Mouse (Mus musculus) CH12.LX (cell line): ENCODE measurements around the gene Myzap.

Experiments used
- CTCF ChIP-seq, 2 experiments: IDR thresholded peaks in 1 of 2; conservative IDR thresholded peaks in 1 of 2; 2 replicates each; pipeline ENCODE4 v1.5.1; 2011 to 2012; ENCODE audit warnings: low read depth in 2 of 2, low read length in 2 of 2, improper control_type of control experiment in 1 of 2, inconsistent platforms in 1 of 2, mild to moderate bottlenecking in 1 of 2, moderate library complexity in 1 of 2
- MAX ChIP-seq: IDR thresholded peaks from 2 replicates; pipeline ENCODE4 v1.6.1; 2011; ENCODE audit warnings: low read length, improper control_type of control experiment
- MYC ChIP-seq: IDR thresholded peaks from 2 replicates; pipeline ENCODE4 v1.6.1; 2011; ENCODE audit warnings: low read depth, mild to moderate bottlenecking, improper control_type of control experiment, low read length
- NELFE ChIP-seq: IDR thresholded peaks from 2 replicates; pipeline ENCODE4 v1.6.1; 2011; ENCODE audit warnings: low read depth, low read length, improper control_type of control experiment
- TBP ChIP-seq: conservative IDR thresholded peaks from 2 replicates; pipeline ENCODE4 v1.6.1; 2011; ENCODE audit warnings: low read depth, low read length, improper control_type of control experiment
- ZMIZ1 ChIP-seq: IDR thresholded peaks from 2 replicates; pipeline ENCODE4 v1.6.1; 2012; ENCODE audit warnings: low read depth, mild to moderate bottlenecking, inconsistent platforms, low read length, improper control_type of control experiment

DNA sequence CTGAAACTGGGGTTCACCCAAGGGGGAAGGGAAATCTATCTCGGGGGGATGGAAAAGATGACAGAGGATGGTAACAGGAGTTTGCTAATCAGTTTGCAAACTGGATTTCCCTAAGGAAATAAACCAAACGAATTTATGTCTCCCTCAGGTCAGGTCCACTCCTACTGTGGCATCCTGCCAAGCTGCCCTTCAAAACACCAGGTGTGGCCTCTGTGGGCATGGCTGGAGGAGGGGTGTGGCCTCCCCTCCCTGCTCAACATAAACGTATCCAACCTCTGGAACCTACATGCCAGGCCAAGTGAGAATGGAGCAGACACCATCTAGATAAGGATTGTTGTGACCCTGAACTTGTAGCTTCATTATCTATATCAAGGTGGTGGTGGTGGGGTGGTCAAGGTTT is 5.8 kb downstream of the Myzap start:
- no peak for TF ChIP-seq NELFE
- TF ChIP-seq CTCF (conservative IDR thresholded peaks at IDR 0.05 in 1 of 2, IDR thresholded peaks at IDR 0.05 in 1 of 2; ENCODE audit: low read depth in 2 of 2, low read length in 2 of 2) = no peak
- no peak for TF ChIP-seq MAX
- no peak for TF ChIP-seq ZMIZ1
- TF ChIP-seq TBP = no peak
- no peak for TF ChIP-seq MYC
